Mouse (Mus musculus) ES-Bruce4 (cell line): Measurements from ENCODE around the gene Slc19a1.

Experiments used
- CTCF ChIP-seq: IDR thresholded peaks from one replicate; pipeline ENCODE4 v1.8.1; 2011; ENCODE audit warnings: low read depth, low read length
- EP300 ChIP-seq: IDR thresholded peaks from 2 replicates; pipeline ENCODE4 v1.6.1; 2011; ENCODE audit warnings: low read depth, low read length; ENCODE audit not compliant: insufficient read depth
- POLR2A ChIP-seq: IDR thresholded peaks from one replicate; pipeline ENCODE4 v1.8.1; 2011; ENCODE audit warnings: low read length; ENCODE audit not compliant: insufficient read depth

- TF ChIP-seq CTCF = no peak
- TF ChIP-seq POLR2A = no peak
- no peak for TF ChIP-seq EP300
These were observed 65.8 kb downstream of the Slc19a1 start for GRCm38 (mm10) chr10:77097890-77098200.
